Mouse (Mus musculus) lung, postnatal 25 days (tissue): ENCODE data around the gene Elf2.
"Not testable (repeated sequence)": the region's sequence is repeated elsewhere in the genome, so short reads cannot be mapped to it uniquely, and the experiment has no call there.

Experiments
- DNase-seq: peaks from one replicate; pipeline ENCODE4 v3.0.0; 2022; ENCODE audit warnings: low spot score

The Elf2 gene

GRCm38 (mm10) chr3:51330086-51330485 lies 10.4 kb downstream of the Elf2 start:
- DNase-seq, result no peak

GRCm38 (mm10) chr3:51328546-51328945 lies 11.9 kb downstream of the Elf2 start:
- no peak for DNase-seq

GRCm38 (mm10) chr3:51327817-51328216 lies 12.6 kb downstream of the Elf2 start:
- DNase-seq, result peak; percentile 48

- no peak for DNase-seq
These were observed 13.1 kb downstream of the Elf2 start for GRCm38 (mm10) chr3:51327429-51327797.

- DNase-seq, result peak; percentile 71
These were observed 13.6 kb downstream of the Elf2 start for GRCm38 (mm10) chr3:51326664-51327428.

GRCm38 (mm10) chr3:51325475-51325874 lies 15.0 kb downstream of the Elf2 start:
- no peak for DNase-seq

GRCm38 (mm10) chr3:51323006-51323405 lies 17.5 kb downstream of the Elf2 start:
- no peak for DNase-seq

- no peak for DNase-seq
These were observed 18.1 kb downstream of the Elf2 start for GRCm38 (mm10) chr3:51322326-51322725.

- no peak for DNase-seq
These were observed 19.3 kb downstream of the Elf2 start for GRCm38 (mm10) chr3:51321141-51321540.

- not testable (repeated sequence) for DNase-seq
These were observed 22.4 kb downstream of the Elf2 start for GRCm38 (mm10) chr3:51318053-51318452.

- no peak for DNase-seq
These were observed 23.6 kb downstream of the Elf2 start for GRCm38 (mm10) chr3:51316876-51317275.

- DNase-seq, result no peak
These were observed 28.8 kb downstream of the Elf2 start for GRCm38 (mm10) chr3:51311638-51312037.

- no peak for DNase-seq
These were observed 30.4 kb downstream of the Elf2 start for GRCm38 (mm10) chr3:51310098-51310497.

- DNase-seq, result no peak
These were observed 33.8 kb downstream of the Elf2 start for GRCm38 (mm10) chr3:51306621-51307020.

- DNase-seq, result no peak
These were observed 34.5 kb downstream of the Elf2 start for GRCm38 (mm10) chr3:51305961-51306360.

GRCm38 (mm10) chr3:51302971-51303476 lies 37.4 kb downstream of the Elf2 start:
- no peak for DNase-seq

GRCm38 (mm10) chr3:51301583-51301982 lies 38.9 kb downstream of the Elf2 start:
- peak; percentile 21 for DNase-seq

- DNase-seq, result no peak
These were observed 43.7 kb downstream of the Elf2 start for GRCm38 (mm10) chr3:51296790-51297189.

- no peak for DNase-seq
These were observed 45.2 kb downstream of the Elf2 start for GRCm38 (mm10) chr3:51295225-51295624.

GRCm38 (mm10) chr3:51294251-51294650 lies 46.2 kb downstream of the Elf2 start:
- no peak for DNase-seq

GRCm38 (mm10) chr3:51288880-51289821 lies 51.3 kb downstream of the Elf2 start:
- peak; percentile 85 for DNase-seq

- DNase-seq, result no peak
These were observed 56.1 kb downstream of the Elf2 start for GRCm38 (mm10) chr3:51284375-51284774.

- no peak for DNase-seq
These were observed 58.7 kb downstream of the Elf2 start for GRCm38 (mm10) chr3:51281727-51282126.
